Mouse (Mus musculus): ENCODE data around the gene Bicd1. TPM values are rescaled to one million over a fixed set of nuclear protein-coding genes. Genes with fewer than 3 reads are reported as not detected.

The Bicd1 gene
- polyA plus RNA-seq, 1 experiment from 2014 or later = 6.8 TPM

DNA sequence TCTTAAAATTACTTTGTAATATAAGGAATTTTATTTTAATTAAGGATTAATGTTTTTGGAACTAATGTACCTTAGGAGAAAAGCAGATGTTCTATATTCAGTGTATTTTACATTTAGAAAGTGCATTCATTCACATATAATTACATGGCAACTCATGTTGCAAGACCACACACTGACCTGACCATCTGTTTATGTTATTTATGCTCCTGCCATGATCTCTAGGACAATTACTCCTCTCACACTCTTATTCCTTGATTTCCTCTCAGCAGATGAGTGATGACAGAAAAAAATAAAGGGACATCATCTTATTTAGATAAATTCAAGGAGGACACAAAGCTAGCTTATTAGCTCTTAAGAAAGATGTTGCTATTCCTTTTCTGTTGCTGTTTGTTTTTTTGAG lies 9.3 kb upstream of the Bicd1 start:
- Histone ChIP-seq H3K36me3 (ENCODE audit: insufficient read depth, low read length) (no peaks in the 10 kb centered on the region), H3K27me3 (ENCODE audit: insufficient read depth, low read length) (no peaks in the 10 kb centered on the region), H3K4me3 (replicated peaks; ENCODE audit: low read depth, low read length) (no peak overlapping the region), H3K4me2 (ENCODE audit: low read length) (no peak overlapping the region), H3K4me1 (replicated peaks; ENCODE audit: insufficient read depth, low read length) (no peaks in the 10 kb centered on the region), H3K9me3 (replicated peaks; ENCODE audit: low read length) (no peaks in the 10 kb centered on the region), H3K27ac (no peak overlapping the region), H3K9ac (ENCODE audit: low read depth, low read length) (no peak overlapping the region)
- TF ChIP-seq CTCF (IDR thresholded peaks at IDR 0.05; ENCODE audit: low read depth) = no peak
- DNase-seq (ENCODE audit: low spot score) = no peak
- ATAC-seq (replicated peaks; ENCODE audit: low FRiP score, low read depth) = no peak

DNA sequence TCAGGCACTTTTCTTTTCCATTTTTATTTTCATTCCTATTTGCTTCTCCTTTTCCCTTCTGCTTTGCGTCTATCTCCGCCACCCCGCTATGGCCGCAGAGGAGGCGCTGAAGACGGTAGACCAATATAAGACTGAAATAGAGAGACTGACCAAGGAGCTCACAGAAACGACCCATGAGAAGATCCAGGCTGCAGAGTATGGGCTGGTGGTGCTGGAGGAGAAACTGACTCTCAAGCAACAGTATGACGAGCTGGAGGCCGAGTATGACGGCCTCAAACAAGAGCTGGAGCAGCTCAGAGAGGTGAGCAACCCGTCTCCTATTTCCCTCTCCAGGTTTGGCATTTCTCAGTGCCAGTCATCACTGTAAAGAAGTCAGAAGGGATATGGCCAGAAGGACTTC lies 655 bp downstream of the Bicd1 start:
- TF ChIP-seq CTCF (IDR thresholded peaks at IDR 0.05; ENCODE audit: low read depth) = no peak
- H3K36me3 ChIP-seq (ENCODE audit: insufficient read depth, low read length) = no peaks in the 10 kb centered on the region
- H3K4me2 ChIP-seq (ENCODE audit: low read length) = peak overlapping the region; percentile 85
- H3K4me3 ChIP-seq (replicated peaks; ENCODE audit: low read depth, low read length) = peak overlapping the region; percentile 68
- peak overlapping the region; percentile 71 for H3K9ac ChIP-seq (ENCODE audit: low read depth, low read length)
- H3K9me3 ChIP-seq (replicated peaks; ENCODE audit: low read length) = no peaks in the 10 kb centered on the region
- DNase-seq (ENCODE audit: low spot score) = no peak
- H3K4me1 ChIP-seq (replicated peaks; ENCODE audit: insufficient read depth, low read length) = no peaks in the 10 kb centered on the region
- H3K27me3 ChIP-seq (ENCODE audit: insufficient read depth, low read length) = no peaks in the 10 kb centered on the region
- ATAC-seq (replicated peaks; ENCODE audit: low FRiP score, low read depth) = no peak; the same call in 1 of the 2 replicates
- WGBS = under 1% methylated on average over 11 of the region's 11 CpGs
- H3K27ac ChIP-seq = peak overlapping the region; percentile 71

DNA sequence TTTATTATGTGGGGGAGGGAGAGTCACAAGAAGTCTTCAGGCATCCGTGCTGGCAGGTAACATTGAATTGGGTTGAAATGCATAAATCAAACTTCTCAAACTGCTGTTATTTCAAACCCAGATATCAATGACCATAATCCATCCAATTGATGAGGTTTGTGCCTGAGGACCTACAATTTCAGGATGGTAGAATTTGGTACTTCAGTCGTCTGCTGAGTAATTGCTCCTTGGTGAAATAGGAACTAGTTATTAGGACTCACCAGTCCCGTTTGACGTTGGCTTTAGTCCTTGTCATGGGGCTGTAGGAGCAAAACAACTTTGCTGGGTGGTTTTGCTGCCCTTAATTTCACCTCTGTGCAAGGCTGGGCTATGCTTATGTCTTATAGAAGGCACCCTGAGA lies 1.2 kb downstream of the Bicd1 start:
- no peaks in the 10 kb centered on the region for H3K36me3 ChIP-seq (ENCODE audit: insufficient read depth, low read length)
- peak overlapping the region; percentile 68 for H3K4me3 ChIP-seq (replicated peaks; ENCODE audit: low read depth, low read length)
- TF ChIP-seq CTCF (IDR thresholded peaks at IDR 0.05; ENCODE audit: low read depth) = no peak
- H3K9me3 ChIP-seq (replicated peaks; ENCODE audit: low read length) = no peaks in the 10 kb centered on the region
- H3K4me2 ChIP-seq (ENCODE audit: low read length) = peak overlapping the region; percentile 85
- no peaks in the 10 kb centered on the region for H3K27me3 ChIP-seq (ENCODE audit: insufficient read depth, low read length)
- no peaks in the 10 kb centered on the region for H3K4me1 ChIP-seq (replicated peaks; ENCODE audit: insufficient read depth, low read length)
- no peak overlapping the region for H3K27ac ChIP-seq
- ATAC-seq (replicated peaks; ENCODE audit: low FRiP score, low read depth) (no peak), DNase-seq (ENCODE audit: low spot score) (no peak)
- peak overlapping the region; percentile 71; the same call in 1 of the 2 replicates for H3K9ac ChIP-seq (ENCODE audit: low read depth, low read length)
- 14% methylated on average over 4 of the region's 4 CpGs for WGBS

DNA sequence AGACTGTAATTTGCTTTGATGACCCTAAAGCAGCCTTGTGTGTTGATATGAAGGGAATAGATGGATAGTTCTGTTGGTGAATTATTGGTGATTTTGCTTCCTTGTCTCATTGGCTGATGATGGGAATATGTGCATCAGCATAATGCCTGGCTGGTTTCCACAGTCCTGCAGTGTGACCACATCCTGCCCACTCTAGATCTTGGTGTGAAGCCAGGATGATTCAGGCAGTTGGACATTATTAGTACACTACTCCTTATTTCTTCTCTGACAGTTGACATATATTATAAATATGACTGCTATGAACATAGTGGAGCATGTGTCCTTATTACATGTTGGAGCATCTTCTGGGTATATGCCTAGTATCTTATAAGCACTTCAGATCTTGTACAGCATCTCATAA lies 4.6 kb downstream of the Bicd1 start:
- ATAC-seq (replicated peaks; ENCODE audit: low FRiP score, low read depth) (no peak), DNase-seq (ENCODE audit: low spot score) (no peak)
- no peaks in the 10 kb centered on the region for H3K27me3 ChIP-seq (ENCODE audit: insufficient read depth, low read length)
- no peaks in the 10 kb centered on the region for H3K36me3 ChIP-seq (ENCODE audit: insufficient read depth, low read length)
- TF ChIP-seq CTCF (IDR thresholded peaks at IDR 0.05; ENCODE audit: low read depth) = no peak
- no peak overlapping the region for H3K9ac ChIP-seq (ENCODE audit: low read depth, low read length)
- H3K9me3 ChIP-seq (replicated peaks; ENCODE audit: low read length) = no peaks in the 10 kb centered on the region
- H3K4me3 ChIP-seq (replicated peaks; ENCODE audit: low read depth, low read length) = no peak overlapping the region
- no peak overlapping the region for H3K4me2 ChIP-seq (ENCODE audit: low read length)
- H3K27ac ChIP-seq = no peak overlapping the region
- H3K4me1 ChIP-seq (replicated peaks; ENCODE audit: insufficient read depth, low read length) = no peaks in the 10 kb centered on the region

- no peaks in the 10 kb centered on the region for H3K27me3 ChIP-seq (ENCODE audit: insufficient read depth, low read length)
- ATAC-seq (replicated peaks; ENCODE audit: low FRiP score, low read depth) (no peak), DNase-seq (ENCODE audit: low spot score) (no peak)
- H3K4me3 ChIP-seq (replicated peaks; ENCODE audit: low read depth, low read length) = no peak overlapping the region
- no peak overlapping the region for H3K4me2 ChIP-seq (ENCODE audit: low read length)
- no peaks in the 10 kb centered on the region for H3K9me3 ChIP-seq (replicated peaks; ENCODE audit: low read length)
- no peaks in the 10 kb centered on the region for H3K4me1 ChIP-seq (replicated peaks; ENCODE audit: insufficient read depth, low read length)
- H3K36me3 ChIP-seq (ENCODE audit: insufficient read depth, low read length) = no peaks in the 10 kb centered on the region
- H3K27ac ChIP-seq = no peak overlapping the region
- no peak for TF ChIP-seq CTCF (IDR thresholded peaks at IDR 0.05; ENCODE audit: low read depth)
- H3K9ac ChIP-seq (ENCODE audit: low read depth, low read length) = no peak overlapping the region
These were observed 16.1 kb downstream of the Bicd1 start for GRCm38 (mm10) chr6:149424748-149425147.

DNA sequence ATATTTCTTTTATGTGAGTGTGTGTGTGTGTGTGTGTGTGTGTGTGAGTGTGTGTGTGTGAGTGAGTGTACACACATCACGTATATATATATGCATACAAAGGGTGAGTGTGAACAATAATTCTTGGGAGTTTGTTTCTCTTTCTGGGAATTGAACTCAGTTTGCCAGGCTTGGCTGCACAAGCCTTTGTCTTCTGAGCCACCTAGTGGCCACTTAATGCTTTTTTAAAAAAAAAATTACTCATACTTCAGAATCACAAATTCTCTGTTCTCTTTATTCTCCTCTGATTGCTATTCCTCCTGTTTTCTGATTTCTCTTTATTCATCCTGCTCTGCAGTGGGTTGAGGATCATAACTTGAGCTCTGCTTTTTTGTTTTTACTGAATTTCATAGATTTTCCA lies 30.5 kb downstream of the Bicd1 start:
- peak; percentile 40 for TF ChIP-seq CTCF (IDR thresholded peaks at IDR 0.05; ENCODE audit: low read depth)
- Histone ChIP-seq H3K9me3 (replicated peaks; ENCODE audit: low read length) (no peaks in the 10 kb centered on the region), H3K27ac (no peak overlapping the region), H3K4me3 (replicated peaks; ENCODE audit: low read depth, low read length) (no peak overlapping the region), H3K4me2 (ENCODE audit: low read length) (no peak overlapping the region), H3K4me1 (replicated peaks; ENCODE audit: insufficient read depth, low read length) (no peaks in the 10 kb centered on the region), H3K9ac (ENCODE audit: low read depth, low read length) (no peak overlapping the region), H3K27me3 (ENCODE audit: insufficient read depth, low read length) (no peaks in the 10 kb centered on the region), H3K36me3 (ENCODE audit: insufficient read depth, low read length) (no peaks in the 10 kb centered on the region)
- ATAC-seq (replicated peaks; ENCODE audit: low FRiP score, low read depth) = no peak
- WGBS = 76% methylated on average over 1 of the region's 1 CpGs
- DNase-seq (ENCODE audit: low spot score) = no peak

DNA sequence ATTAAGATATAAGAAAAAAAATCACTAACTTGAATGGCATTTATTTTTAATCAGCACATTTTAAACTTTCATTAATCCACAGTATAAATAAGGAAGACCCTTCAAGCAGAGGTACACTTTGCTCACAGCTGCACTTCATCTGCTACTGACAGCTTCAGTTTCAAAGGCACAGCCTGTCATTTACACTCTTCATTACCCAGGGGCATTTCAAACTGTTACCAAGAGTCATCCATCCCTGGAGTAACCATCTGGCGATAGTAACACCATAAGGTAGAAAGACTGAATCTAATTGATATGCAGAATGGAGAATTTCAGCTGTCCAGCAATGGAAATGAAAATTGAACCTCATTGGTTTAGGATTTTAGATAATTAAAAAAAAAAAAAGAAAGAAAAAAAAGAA lies 34.2 kb downstream of the Bicd1 start:
- no peaks in the 10 kb centered on the region for H3K9me3 ChIP-seq (replicated peaks; ENCODE audit: low read length)
- H3K27me3 ChIP-seq (ENCODE audit: insufficient read depth, low read length) = no peaks in the 10 kb centered on the region
- H3K9ac ChIP-seq (ENCODE audit: low read depth, low read length) = no peak overlapping the region
- H3K27ac ChIP-seq = no peak overlapping the region
- DNase-seq (ENCODE audit: low spot score) (peak; percentile 49), ATAC-seq (replicated peaks; ENCODE audit: low FRiP score, low read depth) (0 out of 2 replicates have a peak, but pooled peaks have one; percentile 46)
- no peak overlapping the region for H3K4me2 ChIP-seq (ENCODE audit: low read length)
- H3K36me3 ChIP-seq (ENCODE audit: insufficient read depth, low read length) = no peaks in the 10 kb centered on the region
- WGBS = 42% methylated on average over 1 of the region's 1 CpGs
- H3K4me1 ChIP-seq (replicated peaks; ENCODE audit: insufficient read depth, low read length) = no peaks in the 10 kb centered on the region
- H3K4me3 ChIP-seq (replicated peaks; ENCODE audit: low read depth, low read length) = no peak overlapping the region
- TF ChIP-seq CTCF (IDR thresholded peaks at IDR 0.05; ENCODE audit: low read depth) = no peak

All from kidney, postnatal 0 days (tissue).